Mouse (Mus musculus) heart, embryonic 14.5 days (tissue): ENCODE data around the gene Kdelr3. TPM values are rescaled to one million over a fixed set of nuclear protein-coding genes. Genes with fewer than 3 reads are reported as not detected.

ENCODE experiments used
- ATAC-seq: fragments of 200-750 bp; cut with Nextera tagmentation; 2 replicates; pipeline ENCODE4 v1.8.0; 2017; ENCODE audit warnings: low read depth, moderate TSS enrichment; ENCODE audit not compliant: insufficient number of reproducible peaks, insufficient read depth, low FRiP score
- H3K27ac ChIP-seq, 2 experiments: fragments of 200-500 bp in 1 of 2; fragments of 300-500 bp in 1 of 2; sonication (generic) in 1 of 2; replicated peaks in 1 of 2; 2 replicates each; pipeline ENCODE4 v1.5.1; 2012 to 2014; ENCODE audit warnings: low read depth in 2 of 2, low read length in 2 of 2, control low read depth in 1 of 2, mild to moderate bottlenecking in 1 of 2, mixed read lengths in 1 of 2; ENCODE audit not compliant: control insufficient read depth in 1 of 2, insufficient read depth in 1 of 2
- H3K27me3 ChIP-seq: fragments of 300-500 bp; sonication (generic); 2 replicates; pipeline ENCODE4 v1.6.1; 2014; ENCODE audit warnings: mild to moderate bottlenecking, low read length, control low read depth; ENCODE audit not compliant: control insufficient read depth, insufficient read depth
- H3K36me3 ChIP-seq: fragments of 300-500 bp; sonication (generic); 2 replicates; pipeline ENCODE4 v1.6.1; 2014; ENCODE audit warnings: mild to moderate bottlenecking, control low read depth, low read length, mixed read lengths; ENCODE audit not compliant: control insufficient read depth, insufficient read depth
- H3K4me1 ChIP-seq, 2 experiments: fragments of 200-500 bp in 1 of 2; fragments of 300-500 bp in 1 of 2; sonication (generic) in 1 of 2; 2 replicates each; pipeline ENCODE4 v1.6.1; 2012 to 2014; ENCODE audit warnings: low read length in 2 of 2, control low read depth in 1 of 2, mixed read lengths in 1 of 2; ENCODE audit not compliant: control insufficient read depth in 2 of 2, insufficient read depth in 2 of 2
- H3K4me2 ChIP-seq: fragments of 300-500 bp; sonication (generic); 2 replicates; pipeline ENCODE4 v1.6.1; 2014; ENCODE audit warnings: mild to moderate bottlenecking, low read length
- H3K4me3 ChIP-seq, 2 experiments: fragments of 200-500 bp in 1 of 2; fragments of 300-500 bp in 1 of 2; sonication (generic) in 1 of 2; 2 replicates each; pipeline ENCODE4 v1.5.1; 2012 to 2014; ENCODE audit warnings: low read length in 2 of 2, mild to moderate bottlenecking in 2 of 2, control low read depth in 1 of 2, low read depth in 1 of 2, moderate library complexity in 1 of 2; ENCODE audit not compliant: control insufficient read depth in 1 of 2, insufficient read depth in 1 of 2
- H3K9ac ChIP-seq: fragments of 300-500 bp; sonication (generic); 2 replicates; pipeline ENCODE4 v1.6.1; 2014; ENCODE audit warnings: mild to moderate bottlenecking, low read length
- H3K9me3 ChIP-seq: fragments of 300-500 bp; sonication (generic); 2 replicates; pipeline ENCODE4 v1.6.1; 2016; ENCODE audit warnings: low read length, control low read depth; ENCODE audit not compliant: control insufficient read depth
- WGBS: fragments of 180-500 bp; shearing (Covaris S2); extraction: QIAGEN DNeasy Blood & Tissue Kit; methylation state at CpG from one replicate; pipeline ENCODE4 v1.1.7; 2014; 5-methylcytosine and 5-hydroxymethylcytosine counted together
- polyA plus RNA-seq: library from polyadenylated mRNA; unstranded; fragments of >200 nt; fragmentation: Nextera tagmentation; extraction: Ambion mirVana; gene quantifications from 2 replicates; pipeline ENCODE4 v1.2.1, GENCODE M21; 2014

Kdelr3 gene
- polyA plus RNA-seq, 1 experiment from 2014 or later, result 54.1 TPM

- Histone ChIP-seq H3K27me3 (no peaks in the 10 kb centered on the region), H3K27ac (peak overlapping the region; percentile 97 to 99), H3K4me2 (peak overlapping the region; percentile 73), H3K36me3 (peaks cover 21% of the 10 kb centered on the region), H3K4me1 (peaks cover 7 to 18% of the 10 kb centered on the region in 2 experiments), H3K9me3 (no peaks in the 10 kb centered on the region), H3K9ac (peak overlapping the region; percentile 75), H3K4me3 (peak overlapping the region; percentile 97)
- ATAC-seq, result no peak
- WGBS, result 72% methylated on average over 17 of the region's 17 CpGs
These were observed 31.1 kb downstream of the Kdelr3 start for GRCm38 (mm10) chr15:79547289-79547820.

- Histone ChIP-seq H3K27ac (no peak overlapping the region), H3K27me3 (no peaks in the 10 kb centered on the region), H3K9me3 (no peaks in the 10 kb centered on the region), H3K4me1 (peaks cover 7 to 18% of the 10 kb centered on the region in 2 experiments), H3K36me3 (peaks cover 12% of the 10 kb centered on the region), H3K4me2 (no peak overlapping the region), H3K9ac (no peak overlapping the region), H3K4me3 (no peak overlapping the region)
- 92% methylated on average over 2 of the region's 2 CpGs for WGBS
- ATAC-seq, result no peak
These were observed 32.0 kb downstream of the Kdelr3 start for GRCm38 (mm10) chr15:79548226-79548625.

DNA sequence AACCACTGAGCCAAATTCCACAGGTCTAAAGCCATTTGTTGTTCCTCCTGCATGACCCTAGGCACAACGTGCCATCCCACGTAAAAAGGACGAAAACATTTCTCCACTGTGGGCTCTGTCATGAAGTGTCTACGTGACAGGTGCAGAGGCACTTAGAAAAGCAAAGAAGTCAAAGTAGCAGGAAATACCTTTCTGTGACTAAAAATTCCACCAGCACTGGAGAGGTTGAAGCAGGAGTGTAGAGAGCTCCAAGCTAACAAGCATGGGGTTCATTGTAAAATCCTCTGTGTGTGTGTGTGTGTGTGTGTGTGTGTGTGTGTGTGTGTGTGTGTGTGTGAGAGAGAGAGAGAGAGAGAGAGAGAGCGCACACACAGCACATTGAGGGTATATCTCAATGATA lies 36.4 kb downstream of the Kdelr3 start:
- H3K36me3 ChIP-seq, result no peaks in the 10 kb centered on the region
- 55% methylated on average over 5 of the region's 5 CpGs for WGBS
- no peaks in the 10 kb centered on the region for H3K4me1 ChIP-seq
- no peaks in the 10 kb centered on the region for H3K9me3 ChIP-seq
- no peak overlapping the region for H3K4me3 ChIP-seq
- H3K9ac ChIP-seq, result no peak overlapping the region
- no peak overlapping the region for H3K4me2 ChIP-seq
- no peak overlapping the region for H3K27ac ChIP-seq
- H3K27me3 ChIP-seq, result no peaks in the 10 kb centered on the region
- no peak for ATAC-seq

GRCm38 (mm10) chr15:79559649-79560048 lies 43.4 kb downstream of the Kdelr3 start:
- Histone ChIP-seq H3K36me3 (no peaks in the 10 kb centered on the region), H3K27me3 (no peaks in the 10 kb centered on the region), H3K4me3 (no peak overlapping the region), H3K27ac (no peak overlapping the region), H3K4me2 (no peak overlapping the region), H3K9me3 (no peaks in the 10 kb centered on the region), H3K9ac (no peak overlapping the region), H3K4me1 (peaks cover 0 to 10% of the 10 kb centered on the region in 2 experiments; a peak in 2 of 4 replicates)
- ATAC-seq, result no peak
- WGBS, result 56% methylated on average over 3 of the region's 3 CpGs

DNA sequence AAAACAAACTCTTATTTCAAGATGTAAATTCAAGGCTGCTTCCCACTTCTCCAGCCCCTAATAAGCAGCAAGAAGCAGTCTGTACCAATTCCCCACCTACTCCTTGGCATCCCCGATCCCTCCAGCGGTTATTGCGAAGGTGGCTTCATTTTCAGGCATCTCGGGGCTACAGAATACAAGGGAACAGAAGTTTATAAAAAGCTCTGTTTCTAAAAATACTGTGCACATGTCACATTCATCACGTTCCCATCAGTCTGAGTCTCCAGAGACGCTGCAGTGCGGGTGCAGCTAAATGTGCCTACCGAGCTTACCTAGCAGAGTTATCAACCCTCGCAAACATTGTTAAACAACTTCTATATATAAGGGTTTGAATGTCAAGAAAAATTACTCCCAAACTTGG lies 46.2 kb downstream of the Kdelr3 start:
- Histone ChIP-seq H3K36me3 (no peaks in the 10 kb centered on the region), H3K27me3 (no peaks in the 10 kb centered on the region), H3K4me2 (peak overlapping the region; percentile 28), H3K9ac (no peak overlapping the region), H3K4me3 (no peak overlapping the region), H3K4me1 (peaks cover 0 to 10% of the 10 kb centered on the region in 2 experiments; a peak in 2 of 4 replicates), H3K27ac (peak overlapping the region; percentile 7 to 72; a peak in 3 of 4 replicates), H3K9me3 (no peaks in the 10 kb centered on the region)
- ATAC-seq, result no peak
- WGBS, result 35% methylated on average over 9 of the region's 9 CpGs

DNA sequence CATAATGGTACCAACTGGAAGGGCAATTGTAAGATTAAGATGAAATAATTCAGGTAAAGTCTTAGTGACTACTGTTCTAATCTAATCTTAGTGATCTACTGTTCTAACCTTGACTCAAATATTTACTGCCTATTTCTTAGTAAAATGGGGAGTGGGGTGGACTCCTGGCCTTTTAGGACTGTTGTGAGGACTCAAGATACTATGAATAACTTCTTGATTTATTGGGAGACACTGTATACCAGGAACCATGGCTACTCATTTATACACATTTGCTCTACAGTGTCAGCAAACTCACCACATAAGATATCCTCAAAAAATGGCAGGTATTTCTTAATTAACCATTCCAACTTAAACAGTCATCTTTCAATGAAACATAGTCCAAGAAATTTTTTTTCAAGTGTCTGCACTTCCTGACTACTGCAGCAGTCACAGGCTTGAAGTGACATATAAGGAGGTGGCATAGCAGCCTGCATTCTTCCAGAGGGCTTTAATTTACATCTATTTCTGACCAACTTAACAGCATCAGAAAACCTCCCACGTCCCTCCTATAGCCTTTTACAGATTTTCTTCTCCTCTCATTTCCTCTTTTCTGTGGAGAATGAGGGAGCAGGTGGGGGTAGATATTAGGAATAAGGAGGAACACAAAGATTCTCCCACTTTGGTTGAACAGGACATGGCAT lies 59.5 kb downstream of the Kdelr3 start:
- Histone ChIP-seq H3K27me3 (no peaks in the 10 kb centered on the region), H3K4me1 (no peaks in the 10 kb centered on the region), H3K36me3 (no peaks in the 10 kb centered on the region), H3K27ac (no peak overlapping the region), H3K9ac (no peak overlapping the region), H3K9me3 (no peaks in the 10 kb centered on the region), H3K4me3 (no peak overlapping the region), H3K4me2 (no peak overlapping the region)
- no peak for ATAC-seq
- 43% methylated on average over 1 of the region's 1 CpGs for WGBS

DNA sequence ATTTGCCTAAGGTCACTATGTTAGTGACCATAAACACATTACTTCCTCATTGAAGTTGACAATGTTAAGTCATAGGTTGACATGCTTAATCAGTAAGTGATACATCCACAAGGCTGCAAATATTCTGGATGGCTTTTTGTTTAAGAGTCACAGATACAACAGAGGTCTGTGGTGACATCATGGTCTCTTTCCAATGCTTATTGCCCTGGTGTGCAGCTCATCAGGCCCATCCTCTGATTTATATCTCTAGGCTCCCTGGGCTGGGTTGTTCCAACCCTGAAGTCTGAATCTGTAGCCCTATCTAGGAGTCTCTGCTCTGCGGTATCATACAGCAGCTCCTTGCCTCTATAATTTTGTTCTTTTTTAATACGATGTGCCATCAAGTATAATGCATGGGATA lies 60.7 kb downstream of the Kdelr3 start:
- 85% methylated on average over 2 of the region's 2 CpGs for WGBS
- Histone ChIP-seq H3K9ac (no peak overlapping the region), H3K9me3 (no peaks in the 10 kb centered on the region), H3K27ac (no peak overlapping the region), H3K36me3 (no peaks in the 10 kb centered on the region), H3K4me1 (no peaks in the 10 kb centered on the region), H3K4me3 (no peak overlapping the region), H3K4me2 (no peak overlapping the region), H3K27me3 (no peaks in the 10 kb centered on the region)
- ATAC-seq, result no peak
